Mouse (Mus musculus) megakaryocyte, embryonic 14.5 days (primary cell): ENCODE data around the gene Pigf.

ENCODE experiments used
- FLI1 ChIP-seq: IDR thresholded peaks from 2 replicates; pipeline ENCODE4 v1.6.1; 2012; ENCODE audit warnings: low read length, inconsistent platforms, mixed read lengths
- GATA1 ChIP-seq: IDR thresholded peaks from 3 replicates; pipeline ENCODE4 v1.6.1; 2012; ENCODE audit warnings: mixed read lengths, low read length, inconsistent platforms, borderline replicate concordance

DNA sequence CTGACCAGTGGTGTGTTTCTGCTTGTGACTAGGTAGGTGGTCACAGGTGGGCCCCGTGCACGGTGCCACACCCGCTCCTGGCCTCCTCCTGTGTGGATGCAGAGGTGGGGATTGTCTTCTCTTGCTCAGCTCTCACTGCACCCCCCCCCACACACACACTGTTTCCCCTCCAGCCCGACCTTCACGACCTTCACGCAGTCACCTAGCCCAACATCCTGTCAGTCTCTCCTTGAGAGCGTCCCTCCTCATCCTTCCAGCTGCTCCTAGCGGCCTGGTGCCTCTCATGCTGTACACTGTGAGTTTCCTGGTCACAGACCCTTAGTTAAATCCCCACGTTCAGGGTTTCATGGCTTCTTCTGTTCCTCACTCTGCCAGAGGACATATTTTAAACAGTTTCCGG, 48.8 kb downstream of the Pigf start:
- TF ChIP-seq GATA1: no peak
- no peak for TF ChIP-seq FLI1
